Mouse (Mus musculus) MEL (cell line): ENCODE results near the gene Aym1. TPM values are rescaled to one million over a fixed set of nuclear protein-coding genes. Genes with fewer than 3 reads are reported as not detected.

Experiments
- DNase-seq: peaks from one replicate; pipeline ENCODE4 v3.0.0; 2011; ENCODE audit warnings: low read depth, low spot score
- H3K27ac ChIP-seq: 2 replicates; pipeline ENCODE4 v1.5.1; 2012; ENCODE audit warnings: low read depth, mild to moderate bottlenecking, control low read depth, low read length, moderate library complexity; ENCODE audit not compliant: control insufficient read depth
- H3K27me3 ChIP-seq, 2 experiments: fragments of 150-350 bp in 1 of 2; sonication (generic) in 1 of 2; 2 replicates each; pipeline ENCODE4 v1.6.1; 2012; ENCODE audit warnings: low read length in 2 of 2, mild to moderate bottlenecking in 2 of 2, improper control_type of control experiment in 1 of 2, moderate library complexity in 1 of 2; ENCODE audit not compliant: insufficient read depth in 2 of 2, control insufficient read depth in 1 of 2
- H3K36me3 ChIP-seq, 2 experiments: 2 replicates each; pipeline ENCODE4 v1.6.1; 2012 to 2014; ENCODE audit warnings: low read length in 2 of 2, improper control_type of control experiment in 1 of 2, inconsistent platforms in 1 of 2, mild to moderate bottlenecking in 1 of 2; ENCODE audit not compliant: insufficient read depth in 2 of 2, control insufficient read depth in 1 of 2
- H3K4me1 ChIP-seq, 2 experiments: fragments of 150-350 bp in 1 of 2; sonication (generic) in 1 of 2; 2 replicates each; pipeline ENCODE4 v1.6.1; 2012; ENCODE audit warnings: low read length in 2 of 2, improper control_type of control experiment in 1 of 2, mild to moderate bottlenecking in 1 of 2; ENCODE audit not compliant: insufficient read depth in 2 of 2, control insufficient read depth in 1 of 2
- H3K4me3 ChIP-seq, 2 experiments: fragments of 150-350 bp in 1 of 2; sonication (generic) in 1 of 2; 2 replicates each; pipeline ENCODE4 v1.5.1; 2012; ENCODE audit warnings: low read depth in 2 of 2, low read length in 2 of 2, mild to moderate bottlenecking in 2 of 2, moderate library complexity in 2 of 2, control low read depth in 1 of 2, improper control_type of control experiment in 1 of 2; ENCODE audit not compliant: control insufficient read depth in 1 of 2, insufficient read depth in 1 of 2
- H3K79me2 ChIP-seq: 2 replicates; pipeline ENCODE4 v1.6.1; 2012; ENCODE audit warnings: mild to moderate bottlenecking, low read length, moderate library complexity; ENCODE audit not compliant: control insufficient read depth, poor library complexity, insufficient read depth
- H3K9ac ChIP-seq: 2 replicates; pipeline ENCODE4 v1.6.1; 2012; ENCODE audit warnings: low read depth, mild to moderate bottlenecking, control low read depth, low read length, moderate library complexity; ENCODE audit not compliant: control insufficient read depth, poor library complexity, severe bottlenecking
- H3K9me3 ChIP-seq: fragments of 150-350 bp; sonication (generic); replicated peaks from 2 replicates; pipeline ENCODE4 v1.6.1; 2012; ENCODE audit warnings: mild to moderate bottlenecking, low read length, improper control_type of control experiment, moderate library complexity; ENCODE audit not compliant: insufficient read depth
- BHLHE40 ChIP-seq: IDR thresholded peaks from 2 replicates; pipeline ENCODE4 v1.6.1; 2012; ENCODE audit warnings: low read depth, mild to moderate bottlenecking, inconsistent platforms, low read length, improper control_type of control experiment, borderline replicate concordance
- CHD2 ChIP-seq: IDR thresholded peaks from 2 replicates; pipeline ENCODE4 v1.6.1; 2011; ENCODE audit warnings: low read length, improper control_type of control experiment
- CTCF ChIP-seq, 3 experiments: IDR thresholded peaks in 2 of 3; conservative IDR thresholded peaks in 1 of 3; 2 replicates each; pipeline ENCODE4 v1.5.1; 2011 to 2012; ENCODE audit warnings: low read length in 3 of 3, low read depth in 2 of 3, mild to moderate bottlenecking in 2 of 3, improper control_type of control experiment in 1 of 3, inconsistent platforms in 1 of 3, mixed read lengths in 1 of 3, moderate library complexity in 1 of 3; ENCODE audit not compliant: control insufficient read depth in 1 of 3, insufficient read depth in 1 of 3, poor library complexity in 1 of 3, severe bottlenecking in 1 of 3
- ELF1 ChIP-seq: IDR thresholded peaks from 2 replicates; pipeline ENCODE4 v1.6.1; 2014; ENCODE audit warnings: low read depth, mild to moderate bottlenecking, inconsistent platforms, low read length, improper control_type of control experiment, moderate library complexity
- EP300 ChIP-seq, 2 experiments: IDR thresholded peaks; 2 replicates each; pipeline ENCODE4 v1.6.1; 2011; ENCODE audit warnings: improper control_type of control experiment in 2 of 2, low read length in 2 of 2, low read depth in 1 of 2, mild to moderate bottlenecking in 1 of 2
- ETS1 ChIP-seq: IDR thresholded peaks from 2 replicates; pipeline ENCODE4 v1.6.1; 2012; ENCODE audit warnings: low read depth, mild to moderate bottlenecking, inconsistent platforms, low read length, improper control_type of control experiment, moderate library complexity
- GATA1 ChIP-seq: IDR thresholded peaks from 2 replicates; pipeline ENCODE4 v1.6.1; 2011; ENCODE audit warnings: low read depth, low read length, improper control_type of control experiment
- HCFC1 ChIP-seq: IDR thresholded peaks from 2 replicates; pipeline ENCODE4 v1.6.1; 2012; ENCODE audit warnings: low read depth, mild to moderate bottlenecking, inconsistent platforms, low read length, improper control_type of control experiment, moderate library complexity
- JUND ChIP-seq: IDR thresholded peaks from 2 replicates; pipeline ENCODE4 v1.6.1; 2011; ENCODE audit warnings: low read depth, mild to moderate bottlenecking, improper control_type of control experiment, low read length
- MAFK ChIP-seq: IDR thresholded peaks from 2 replicates; pipeline ENCODE4 v1.6.1; 2011; ENCODE audit warnings: low read depth, mild to moderate bottlenecking, low read length, improper control_type of control experiment, borderline replicate concordance
- MAZ ChIP-seq: IDR thresholded peaks from 2 replicates; pipeline ENCODE4 v1.6.1; 2012; ENCODE audit warnings: low read depth, mild to moderate bottlenecking, inconsistent platforms, low read length, improper control_type of control experiment
- NRF1 ChIP-seq: IDR thresholded peaks from 2 replicates; pipeline ENCODE4 v1.6.1; 2014; ENCODE audit warnings: low read depth, mild to moderate bottlenecking, inconsistent platforms, low read length, improper control_type of control experiment, moderate library complexity; ENCODE audit not compliant: poor library complexity, insufficient read depth, severe bottlenecking
- POLR2A ChIP-seq, 2 experiments: IDR thresholded peaks; 2 replicates each; pipeline ENCODE4 v1.6.1; 2011 to 2012; ENCODE audit warnings: low read length in 2 of 2, mild to moderate bottlenecking in 2 of 2, control low read depth in 1 of 2, improper control_type of control experiment in 1 of 2, low read depth in 1 of 2, moderate library complexity in 1 of 2; ENCODE audit not compliant: control insufficient read depth in 1 of 2, insufficient read depth in 1 of 2, poor library complexity in 1 of 2
- POLR2AphosphoS2 ChIP-seq: IDR thresholded peaks from 2 replicates; pipeline ENCODE4 v1.6.1; 2011; ENCODE audit warnings: low read length, improper control_type of control experiment
- POLR2AphosphoS5 ChIP-seq: IDR thresholded peaks from 2 replicates; pipeline ENCODE4 v1.6.1; 2012; ENCODE audit warnings: low read depth, borderline replicate concordance, mild to moderate bottlenecking, inconsistent platforms, low read length, moderate library complexity, mixed read lengths
- RCOR1 ChIP-seq: IDR thresholded peaks from 2 replicates; pipeline ENCODE4 v1.6.1; 2012; ENCODE audit warnings: low read depth, mild to moderate bottlenecking, inconsistent platforms, low read length, improper control_type of control experiment
- TBP ChIP-seq: IDR thresholded peaks from 2 replicates; pipeline ENCODE4 v1.8.0; 2011; ENCODE audit warnings: low read depth, low read length, improper control_type of control experiment
- TCF12 ChIP-seq: IDR thresholded peaks from 2 replicates; pipeline ENCODE4 v1.6.1; 2014; ENCODE audit warnings: low read depth, mild to moderate bottlenecking, inconsistent platforms, low read length, improper control_type of control experiment, moderate library complexity
- UBTF ChIP-seq: IDR thresholded peaks from 2 replicates; pipeline ENCODE4 v1.6.1; 2012; ENCODE audit warnings: low read depth, mild to moderate bottlenecking, inconsistent platforms, low read length, improper control_type of control experiment, moderate library complexity, borderline replicate concordance; ENCODE audit not compliant: insufficient read depth
- USF1 ChIP-seq: IDR thresholded peaks from 2 replicates; pipeline ENCODE4 v1.6.1; 2014; ENCODE audit warnings: low read depth, mild to moderate bottlenecking, inconsistent platforms, low read length, improper control_type of control experiment, moderate library complexity
- ZC3H11A ChIP-seq: IDR thresholded peaks from 2 replicates; pipeline ENCODE4 v1.6.1; 2012; ENCODE audit warnings: low read depth, mild to moderate bottlenecking, inconsistent platforms, low read length, improper control_type of control experiment
- ZKSCAN1 ChIP-seq: IDR thresholded peaks from 2 replicates; pipeline ENCODE4 v1.6.1; 2012; ENCODE audit warnings: low read depth, mild to moderate bottlenecking, inconsistent platforms, low read length, improper control_type of control experiment, moderate library complexity
- ZNF384 ChIP-seq: IDR thresholded peaks from 2 replicates; pipeline ENCODE4 v1.6.1; 2012; ENCODE audit warnings: low read depth, mild to moderate bottlenecking, inconsistent platforms, low read length, improper control_type of control experiment
- polyA plus RNA-seq, 2 experiments: library from polyadenylated mRNA; stranded (reverse) in 1 of 2; unstranded in 1 of 2; fragments of >175 nt in 1 of 2; fragments of >200 nt in 1 of 2; gene quantifications; 2 replicates each; pipeline versions ENCODE4 v1.2.1 to v1.2.4; 2012; ENCODE audit warnings: low replicate concordance in 2 of 2, low read depth in 1 of 2; ENCODE audit not compliant: insufficient read length in 2 of 2, insufficient read depth in 1 of 2, missing spikeins in 1 of 2
- total RNA-seq: library from RNA; depleted of rRNA; stranded (reverse); fragments of 300-350 nt; gene quantifications from 2 replicates; pipeline ENCODE4 v1.2.3, GENCODE M21; 2012

Aym1 gene
- total and polyA plus RNA-seq, 3 experiments = not detected

DNA sequence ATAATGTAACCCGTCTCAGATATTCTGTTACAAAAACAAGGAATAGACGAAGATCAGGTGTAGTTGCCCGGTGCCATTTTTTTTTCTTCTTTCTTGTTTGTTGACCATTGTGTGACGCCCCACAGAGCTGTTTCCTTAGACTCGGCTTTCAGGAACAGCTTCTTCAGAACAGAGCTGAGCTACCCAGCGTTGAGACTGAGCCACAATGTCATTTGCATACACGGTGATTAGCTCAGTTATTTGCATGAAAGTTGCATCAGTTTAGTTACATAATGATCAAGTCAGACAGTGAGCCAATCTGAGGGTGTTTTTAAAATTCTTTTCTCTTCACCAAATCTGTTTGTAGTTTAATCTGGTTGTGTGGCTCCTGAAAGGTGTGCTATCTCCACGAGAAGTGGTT is 36.7 kb downstream of the Aym1 start:
- no peaks in the 10 kb centered on the region; the same call in 1 of the 2 replicates for H3K9me3 ChIP-seq
- TF ChIP-seq MAZ (no peak), ZC3H11A (no peak), NRF1 (no peak), TBP (no peak), EP300 (IDR thresholded peaks at IDR 0.05; ENCODE audit: low read depth in 1 of 2, low read length in 2 of 2) (no peak), CTCF (IDR thresholded peaks at IDR 0.05 in 2 of 3, conservative IDR thresholded peaks at IDR 0.05 in 1 of 3; ENCODE audit: control insufficient read depth in 1 of 3, insufficient read depth in 1 of 3, low read depth in 2 of 3, low read length in 3 of 3, poor library complexity in 1 of 3, severe bottlenecking in 1 of 3) (no peak), BHLHE40 (no peak), RCOR1 (no peak)
- no peaks in the 10 kb centered on the region for H3K4me1 ChIP-seq
- H3K27me3 ChIP-seq = no peaks in the 10 kb centered on the region; a peak in 1 of 4 replicates
- DNase-seq = no peak
- no peak overlapping the region for H3K27ac ChIP-seq
- H3K79me2 ChIP-seq = no peaks in the 10 kb centered on the region
- no peaks in the 10 kb centered on the region for H3K36me3 ChIP-seq
- no peak overlapping the region for H3K4me3 ChIP-seq
- H3K9ac ChIP-seq = no peak overlapping the region

DNA sequence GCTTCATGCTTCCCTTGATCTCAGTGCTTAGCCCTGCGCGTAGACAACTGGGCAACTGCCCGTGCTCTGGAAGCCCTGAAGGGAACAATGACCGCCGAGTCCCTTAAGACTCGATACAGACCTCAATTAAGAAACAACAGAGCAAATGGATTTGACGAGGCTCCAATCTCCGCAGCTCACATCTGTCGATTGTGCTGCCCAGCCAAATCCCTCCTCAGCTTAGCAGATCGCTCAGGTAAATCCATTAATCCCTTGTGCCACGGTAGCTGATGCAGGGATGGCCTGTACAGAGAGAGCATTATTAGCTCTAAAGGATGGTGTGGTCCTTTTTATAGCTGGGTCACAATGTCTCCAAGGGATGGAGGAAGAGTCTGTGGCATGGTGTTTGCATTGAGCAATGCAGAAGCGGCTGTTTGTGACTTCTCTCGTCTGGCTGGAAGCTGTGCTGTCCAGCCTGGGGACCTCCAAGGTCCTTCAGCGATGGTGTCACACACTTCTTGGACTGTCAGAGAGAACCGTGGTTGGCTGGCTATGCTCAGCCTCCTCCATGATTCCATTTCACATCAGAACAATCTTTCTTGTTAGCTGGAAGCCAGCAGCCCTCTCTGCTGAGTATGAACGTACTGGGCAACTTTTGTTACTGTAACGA is 39.3 kb downstream of the Aym1 start:
- H3K9ac ChIP-seq = no peak overlapping the region
- H3K4me1 ChIP-seq = no peaks in the 10 kb centered on the region
- H3K27me3 ChIP-seq = no peaks in the 10 kb centered on the region; a peak in 1 of 4 replicates
- TF ChIP-seq MAFK = no peak
- TF ChIP-seq JUND = no peak
- no peak for TF ChIP-seq ELF1
- TF ChIP-seq NRF1 = no peak
- H3K4me3 ChIP-seq = no peak overlapping the region
- DNase-seq = no peak
- H3K27ac ChIP-seq = no peak overlapping the region
- no peaks in the 10 kb centered on the region for H3K79me2 ChIP-seq
- no peaks in the 10 kb centered on the region; the same call in 1 of the 2 replicates for H3K9me3 ChIP-seq
- no peaks in the 10 kb centered on the region for H3K36me3 ChIP-seq

- Histone ChIP-seq H3K9ac (no peak overlapping the region), H3K4me3 (no peak overlapping the region), H3K9me3 (no peaks in the 10 kb centered on the region; the same call in 1 of the 2 replicates), H3K27ac (no peak overlapping the region), H3K79me2 (no peaks in the 10 kb centered on the region), H3K27me3 (no peaks in the 10 kb centered on the region; a peak in 1 of 4 replicates), H3K4me1 (no peaks in the 10 kb centered on the region), H3K36me3 (no peaks in the 10 kb centered on the region)
- DNase-seq = no peak
- TF ChIP-seq HCFC1 (no peak), POLR2AphosphoS5 (no peak), UBTF (no peak), ETS1 (no peak), RCOR1 (no peak), TCF12 (no peak), USF1 (no peak), ZNF384 (no peak), POLR2A (IDR thresholded peaks at IDR 0.05; ENCODE audit: control insufficient read depth in 1 of 2, insufficient read depth in 1 of 2, low read depth in 1 of 2, low read length in 2 of 2, poor library complexity in 1 of 2) (no peak), ZKSCAN1 (no peak), JUND (no peak), GATA1 (no peak), POLR2AphosphoS2 (no peak), CHD2 (no peak), ZC3H11A (no peak)
Observed at GRCm38 (mm10) chr5:113397443-113398317, 40.6 kb downstream of the Aym1 start.
